9 mouse cellular contexts compared by ENCODE assay signal in the genomic region with DNA sequence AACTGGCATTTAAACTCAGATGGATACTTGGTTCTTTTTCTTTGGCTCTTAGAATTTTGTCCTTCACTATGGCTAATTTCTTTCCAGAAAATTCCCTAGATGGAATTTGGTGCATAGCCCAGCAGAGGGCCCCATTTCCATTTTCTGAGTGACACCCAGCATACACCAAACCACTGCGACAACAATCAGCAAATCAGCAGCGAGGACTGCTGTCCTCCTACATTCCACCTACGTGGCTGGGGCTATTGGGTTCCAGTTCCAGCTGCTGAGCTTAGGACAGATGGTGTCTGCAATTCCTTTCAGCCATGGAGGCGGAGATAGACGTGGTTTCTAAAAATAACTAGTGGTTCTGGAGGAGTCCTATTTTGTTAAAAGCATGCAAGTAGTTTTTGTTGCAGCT. TPM values are rescaled to one million over a fixed set of nuclear protein-coding genes. Genes with fewer than 3 reads are reported as not detected.
DNase-seq lines count a peak whose midpoint lies in the region; ATAC-seq and TF ChIP-seq lines count a peak whose summit lies in the region.
"Had no signal": no experiment of that assay in that cellular context is flagged by ENCODE, and none has a peak within 500 bp of the region (broad histone marks: within the 10 kb centered on the region; RNA-seq: fewer than 3 reads in every experiment).

No protein-coding gene starts in this region.

- ATAC-seq in neural tube, embryonic 11.5 days (ENCODE audit: insufficient read depth, low FRiP score, low TSS enrichment) = no peak; the same call in 1 of the 2 replicates
- peak; percentile 56; the same call in 1 of the 2 replicates for ATAC-seq in intestine, postnatal 0 days

- peak; percentile 70 for TF ChIP-seq CTCF in intestine, postnatal 0 days (IDR thresholded peaks at IDR 0.05; ENCODE audit: low read depth)

- intact Hi-C loops in gastrocnemius, postnatal 36 days (cut with DNase I) = no loop called here
- intact Hi-C loops in left cerebral cortex, postnatal 14 days (cut with DNase I) = loop anchor here (10.0 kb wide), 1 partner anchor 476 kb away; no protein-coding TSS in a partner anchor

- H3K27me3 ChIP-seq in neural tube, embryonic 11.5 days (ENCODE audit: control insufficient read depth, insufficient read depth, low read length) = no peaks in the 10 kb centered on the region
- no peaks in the 10 kb centered on the region for H3K27me3 ChIP-seq in intestine, postnatal 0 days (replicated peaks; ENCODE audit: control insufficient read depth, insufficient read depth, low read length)

- H3K4me1 ChIP-seq in neural tube, embryonic 11.5 days (ENCODE audit: control insufficient read depth, insufficient read depth, low read length) = no peaks in the 10 kb centered on the region
- H3K4me1 ChIP-seq in intestine, postnatal 0 days (replicated peaks; ENCODE audit: control insufficient read depth, insufficient read depth, low read length) = no peaks in the 10 kb centered on the region

- peak; percentile 28 for DNase-seq in neural tube, embryonic 11.5 days (ENCODE audit: low spot score)
- DNase-seq in neural tube, embryonic 10.5 days (ENCODE audit: extremely low spot score, low spot score) = no peak
- peak; percentile 55 to 67 for DNase-seq in cerebellum, postnatal 14 days
- DNase-seq in gastrocnemius, postnatal 36 days = peak; percentile 25 to 60
- DNase-seq in left cerebral cortex, postnatal 14 days (ENCODE audit: low spot score in 2 of 2) = peak; percentile 74 to 86
- peak; percentile 58 for DNase-seq in retina, embryonic 14.5 days (ENCODE audit: low spot score)
- no peak for DNase-seq in thymus, postnatal 36 days

- H3K4me3 ChIP-seq in neural tube, embryonic 11.5 days (ENCODE audit: low read depth, low read length) = no peak overlapping the region
- no peak overlapping the region for H3K4me3 ChIP-seq in intestine, postnatal 0 days (ENCODE audit: low read depth, low read length)

- no peak overlapping the region for H3K4me2 ChIP-seq in neural tube, embryonic 11.5 days (ENCODE audit: low read depth)
- H3K4me2 ChIP-seq in intestine, postnatal 0 days (replicated peaks; ENCODE audit: low read depth) = no peak overlapping the region

- 34% methylated on average over 5 of the region's 5 CpGs for WGBS in neural tube, embryonic 11.5 days
- WGBS in intestine, postnatal 0 days = 20% methylated on average over 5 of the region's 5 CpGs

- H3K27ac ChIP-seq in neural tube, embryonic 11.5 days (ENCODE audit: low read depth, low read length) = no peak overlapping the region
- no peak overlapping the region for H3K27ac ChIP-seq in intestine, postnatal 0 days (ENCODE audit: low read depth, low read length)

- H3K9me3 ChIP-seq in neural tube, embryonic 11.5 days (ENCODE audit: control insufficient read depth, low read length) = no peaks in the 10 kb centered on the region
- no peaks in the 10 kb centered on the region for H3K9me3 ChIP-seq in intestine, postnatal 0 days (ENCODE audit: control insufficient read depth)

- H3K9ac ChIP-seq in neural tube, embryonic 11.5 days (ENCODE audit: low read length) = no peak overlapping the region
- no peak overlapping the region for H3K9ac ChIP-seq in intestine, postnatal 0 days (ENCODE audit: low read depth, low read length)

- no peaks in the 10 kb centered on the region for H3K36me3 ChIP-seq in neural tube, embryonic 11.5 days (ENCODE audit: control insufficient read depth, insufficient read depth, low read length)
- no peaks in the 10 kb centered on the region for H3K36me3 ChIP-seq in intestine, postnatal 0 days (ENCODE audit: control insufficient read depth, insufficient read depth)

RNA-seq across cellular contexts. Expression of a gene that starts 31.3 kb away (rescaled TPM):
- polyA plus RNA-seq in neural tube, embryonic 11.5 days (2014; fragmentation: Nextera tagmentation; extraction: Ambion mirVana) = 111 and 126 TPM in 2 replicates
- 10 to 100 TPM; 73.3 to 90.0 TPM for total RNA-seq in gastrocnemius, postnatal 36 days (2021)
- 67.0 and 69.2 TPM in 2 replicates for polyA plus RNA-seq in intestine, postnatal 0 days (2015; fragmentation: Nextera tagmentation; extraction: Ambion mirVana)
- 100 to 1,000 TPM; 198 to 205 TPM for total RNA-seq in left cerebral cortex, postnatal 14 days (2021)

RNA-seq across cellular contexts. Expression of a gene that starts 41.0 kb away (rescaled TPM):
- 10.6 and 13.5 TPM in 2 replicates for polyA plus RNA-seq in neural tube, embryonic 11.5 days (2014; fragmentation: Nextera tagmentation; extraction: Ambion mirVana)
- total RNA-seq in gastrocnemius, postnatal 36 days (2021) = 1 to 10 TPM; 2.1 to 2.5 TPM
- 7.0 and 11.5 TPM in 2 replicates for polyA plus RNA-seq in intestine, postnatal 0 days (2015; fragmentation: Nextera tagmentation; extraction: Ambion mirVana)
- total RNA-seq in left cerebral cortex, postnatal 14 days (2021) = 1 to 10 TPM in 1 of 2 experiments, not detected in 1; 1.2 TPM
- total RNA-seq: neutrophil, adult 5-6 weeks had no signal

Comparison
In these comparisons a context has a peak if more than half of its experiments do, and no peak if none do; other contexts are left out.
1. DNase-seq: peak in neural tube, embryonic 11.5 days (single experiment), cerebellum, postnatal 14 days (2 of 2), gastrocnemius, postnatal 36 days (2 of 2), left cerebral cortex, postnatal 14 days (2 of 2) and retina, embryonic 14.5 days (single experiment); none in neural tube, embryonic 10.5 days (single experiment) and thymus, postnatal 36 days (0 of 2).